Mouse (Mus musculus) kidney, adult 2 months (tissue): ENCODE measurements around the gene Arhgef10l.

Experiments
- CTCF ChIP-seq: fragments of 200-500 bp; conservative IDR thresholded peaks from 2 replicates; pipeline ENCODE4 v1.5.1; 2011; ENCODE audit warnings: low read depth, mild to moderate bottlenecking, control low read depth, low read length, moderate library complexity, mixed read lengths; ENCODE audit not compliant: insufficient read depth, insufficient read length
- POLR2A ChIP-seq: fragments of 200-500 bp; IDR thresholded peaks from one replicate; pipeline ENCODE4 v1.6.1; 2011; ENCODE audit warnings: low read depth, low read length, control low read depth

GRCm38 (mm10) chr4:140586478-140586877 lies 79.3 kb downstream of the Arhgef10l start:
- TF ChIP-seq CTCF (no peak), POLR2A (no peak)
